In the genomic region with DNA sequence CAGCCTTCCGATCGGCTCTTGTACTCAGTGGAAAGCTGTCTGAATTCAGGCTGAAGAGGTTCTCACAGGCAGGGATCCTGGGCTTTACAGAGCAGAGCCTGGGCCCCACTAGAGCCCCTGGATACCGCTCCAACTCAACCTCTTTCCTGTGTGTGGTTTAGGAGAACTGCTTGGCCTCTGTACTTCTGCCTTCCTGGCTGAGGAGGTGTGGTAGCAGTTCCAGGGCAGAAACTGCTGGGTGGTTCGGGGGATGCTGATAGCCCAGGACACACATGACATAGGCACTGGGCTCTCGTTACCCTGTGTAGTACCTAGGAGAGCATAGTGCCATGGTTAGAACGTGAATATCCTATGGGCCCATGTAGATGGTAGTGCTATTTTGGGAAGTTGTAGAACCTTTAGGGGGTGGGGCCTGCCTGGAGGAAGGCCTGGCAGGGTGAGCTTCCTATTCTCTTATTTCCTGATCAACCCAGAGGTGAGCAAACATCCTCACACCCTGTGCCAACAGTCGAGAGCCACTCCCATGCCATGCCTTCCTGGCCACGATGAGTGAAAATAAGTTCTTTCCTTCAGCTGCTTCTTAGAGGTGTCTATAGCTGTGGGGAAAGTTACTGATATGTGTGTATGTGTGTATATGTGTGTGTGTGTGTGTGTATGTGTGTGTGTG, we compare ENCODE assay signal across 15 mouse cellular contexts.
"Had no signal": no experiment of that assay in that cellular context is flagged by ENCODE, and none has a peak within 500 bp of the region (broad histone marks: within the 10 kb centered on the region; RNA-seq: fewer than 3 reads in every experiment).

No protein-coding gene starts in this region.

- H3K27ac ChIP-seq: hindbrain, postnatal 0 days; layer of hippocampus, adult 2 months; limb, embryonic 10.5 days; liver, embryonic 15.5 days; midbrain, embryonic 10.5 days; midbrain, embryonic 15.5 days; neural tube, embryonic 12.5 days had no signal

- H3K4me2 ChIP-seq: liver, embryonic 11.5 days; liver, embryonic 15.5 days; midbrain, embryonic 15.5 days; neural tube, embryonic 12.5 days had no signal

- H3K36me3 ChIP-seq: limb, embryonic 10.5 days; liver, embryonic 15.5 days; midbrain, embryonic 10.5 days; midbrain, embryonic 15.5 days; neural tube, embryonic 12.5 days had no signal

- H3K27me3 ChIP-seq: liver, embryonic 15.5 days; midbrain, embryonic 15.5 days; neural tube, embryonic 12.5 days had no signal

- ATAC-seq: hindbrain, postnatal 0 days; midbrain, embryonic 15.5 days had no signal

- H3K4me1 ChIP-seq: liver, embryonic 15.5 days; midbrain, embryonic 10.5 days; neural tube, embryonic 12.5 days had no signal

- H3K9me3 ChIP-seq: limb, embryonic 10.5 days; liver, embryonic 15.5 days; midbrain, embryonic 10.5 days; midbrain, embryonic 15.5 days; neural tube, embryonic 12.5 days had no signal

- H3K9ac ChIP-seq: liver, embryonic 15.5 days; midbrain, embryonic 15.5 days; neural tube, embryonic 12.5 days had no signal

- DNase-seq: kidney, adult 8-10 months; kidney, postnatal 25 days; lung, adult 2 months; lung, postnatal 10 days; retina, postnatal 1 day; right cerebral cortex, postnatal 4 days; thymus, postnatal 4 days had no signal

- H3K4me3 ChIP-seq: layer of hippocampus, adult 2 months; limb, embryonic 10.5 days; liver, embryonic 15.5 days; midbrain, embryonic 10.5 days; midbrain, embryonic 15.5 days; neural tube, embryonic 12.5 days had no signal
